Mouse (Mus musculus): ENCODE measurements around the gene Obsl1. TPM values are rescaled to one million over a fixed set of nuclear protein-coding genes. Genes with fewer than 3 reads are reported as not detected.

Obsl1 gene
- total and polyA plus RNA-seq, 3 experiments = 0.08 to 1.2 TPM; not detected in 1

DNA sequence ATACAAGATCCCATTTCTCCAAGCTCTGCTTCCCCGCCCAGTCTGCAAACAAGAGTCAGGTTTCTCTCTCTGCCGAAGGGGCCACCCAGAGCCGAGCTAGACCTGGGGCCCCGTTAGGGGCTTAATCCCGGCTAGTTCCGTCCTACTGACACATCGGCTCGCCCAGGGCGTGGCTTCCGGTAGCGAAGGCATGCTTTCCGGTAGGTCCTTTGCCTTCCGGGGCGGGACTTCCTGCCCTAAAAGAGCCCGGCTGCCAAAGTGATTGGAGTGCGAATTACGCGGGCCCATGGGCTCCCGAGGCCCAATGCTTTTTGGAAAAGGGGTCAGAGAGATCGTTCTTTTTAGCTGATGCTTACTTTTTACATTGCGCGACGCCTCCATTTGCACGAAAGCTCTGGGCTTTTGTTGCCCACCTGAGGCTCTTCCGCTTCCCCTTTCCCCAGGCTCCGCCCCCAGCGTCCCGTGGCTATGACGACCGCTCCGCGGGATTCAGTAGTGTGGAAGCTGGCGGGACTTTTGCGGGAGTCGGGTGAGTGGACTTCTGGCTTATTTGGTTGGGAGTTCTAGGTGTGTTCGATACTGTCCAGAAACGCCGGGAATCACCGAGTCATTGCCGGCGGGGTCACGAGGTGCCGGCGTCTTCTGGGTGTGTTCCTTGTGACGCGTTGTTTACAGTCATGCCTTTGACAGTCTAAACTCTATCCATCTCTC, 15.2 kb upstream of the Obsl1 start, which contains the start of gene Stk11ip:
Gene Stk11ip (plus strand): TSS at position 209 of the 711 bp plus-strand sequence.
- Histone ChIP-seq H3K9ac (ENCODE audit: control insufficient read depth, low read depth, low read length, poor library complexity, severe bottlenecking) (peak within 1 kb of the TSS; percentile 92), H3K27me3 (ENCODE audit: control insufficient read depth in 1 of 2, insufficient read depth in 2 of 2, low read length in 2 of 2) (no peaks in the 10 kb centered on the region; a peak in 1 of 4 replicates), H3K9me3 (replicated peaks; ENCODE audit: insufficient read depth, low read length) (no peaks in the 10 kb centered on the region), H3K27ac (ENCODE audit: control insufficient read depth, low read depth, low read length) (peak within 1 kb of the TSS; percentile 96), H3K4me3 (ENCODE audit: control insufficient read depth in 1 of 2, insufficient read depth in 1 of 2, low read depth in 2 of 2, low read length in 2 of 2) (peak within 1 kb of the TSS; percentile 67 to 90), H3K4me1 (ENCODE audit: control insufficient read depth in 1 of 2, insufficient read depth in 2 of 2, low read length in 2 of 2) (peaks cover 0 to 8% of the 10 kb centered on the region in 2 experiments; a peak in 1 of 4 replicates), H3K79me2 (ENCODE audit: control insufficient read depth, insufficient read depth, low read length, poor library complexity) (peaks cover 2% of the 10 kb centered on the region; the same call in 1 of the 2 replicates), H3K36me3 (ENCODE audit: control insufficient read depth in 1 of 2, insufficient read depth in 2 of 2, low read length in 2 of 2) (peaks cover 0 to 11% of the 10 kb centered on the region in 2 experiments; a peak in 2 of 4 replicates)
- peak; percentile 97 for DNase-seq (ENCODE audit: low read depth, low spot score)
- TF ChIP-seq UBTF (IDR thresholded peaks at IDR 0.05; ENCODE audit: borderline replicate concordance, insufficient read depth, low read depth, low read length) = no peak
- TF ChIP-seq MAZ (IDR thresholded peaks at IDR 0.05; ENCODE audit: low read depth, low read length) = peak; percentile 77; the same call in 1 of the 2 replicates
- TF ChIP-seq SIN3A (IDR thresholded peaks at IDR 0.05; ENCODE audit: low read length) = peak; percentile 100
- TF ChIP-seq HCFC1 (IDR thresholded peaks at IDR 0.05; ENCODE audit: low read depth, low read length) = peak; percentile 87
- no peak for TF ChIP-seq ZNF384 (IDR thresholded peaks at IDR 0.05; ENCODE audit: low read depth, low read length)
- no peak for TF ChIP-seq CHD2 (IDR thresholded peaks at IDR 0.05; ENCODE audit: low read length)
- no peak for TF ChIP-seq USF2 (IDR thresholded peaks at IDR 0.05; ENCODE audit: borderline replicate concordance in 1 of 2, insufficient read depth in 1 of 2, low read depth in 1 of 2, low read length in 2 of 2)
- no peak for TF ChIP-seq TAL1 (IDR thresholded peaks at IDR 0.05; ENCODE audit: low read length)
- peak; percentile 90 for TF ChIP-seq ELF1 (IDR thresholded peaks at IDR 0.05; ENCODE audit: low read depth, low read length)
- no peak for TF ChIP-seq NRF1 (IDR thresholded peaks at IDR 0.05; ENCODE audit: insufficient read depth, low read depth, low read length, poor library complexity, severe bottlenecking)
- TF ChIP-seq RAD21 (IDR thresholded peaks at IDR 0.05; ENCODE audit: low read depth, low read length) = no peak
- no peak for TF ChIP-seq MEF2A (IDR thresholded peaks at IDR 0.05; ENCODE audit: extremely low read depth, insufficient replicate concordance, low read depth, low read length, poor library complexity, severe bottlenecking)
- TF ChIP-seq POLR2AphosphoS2 (IDR thresholded peaks at IDR 0.05; ENCODE audit: low read length) = peak; percentile 94
- peak; percentile 71 for TF ChIP-seq MYC (IDR thresholded peaks at IDR 0.05; ENCODE audit: low read depth, low read length)
- no peak; the same call in 1 of the 2 replicates for TF ChIP-seq ETS1 (IDR thresholded peaks at IDR 0.05; ENCODE audit: low read depth, low read length)
- peak; percentile 80 for TF ChIP-seq TBP (IDR thresholded peaks at IDR 0.05; ENCODE audit: low read depth, low read length)
- no peak for TF ChIP-seq CTCF (IDR thresholded peaks at IDR 0.05 in 2 of 3, conservative IDR thresholded peaks at IDR 0.05 in 1 of 3; ENCODE audit: control insufficient read depth in 1 of 3, insufficient read depth in 1 of 3, low read depth in 2 of 3, low read length in 3 of 3, poor library complexity in 1 of 3, severe bottlenecking in 1 of 3)
- peak; percentile 90 for TF ChIP-seq NELFE (IDR thresholded peaks at IDR 0.05; ENCODE audit: low read depth, low read length)
- peak; percentile 89 to 96 for TF ChIP-seq POLR2A (IDR thresholded peaks at IDR 0.05; ENCODE audit: control insufficient read depth in 1 of 2, insufficient read depth in 1 of 2, low read depth in 1 of 2, low read length in 2 of 2, poor library complexity in 1 of 2)
- no peak for TF ChIP-seq BHLHE40 (IDR thresholded peaks at IDR 0.05; ENCODE audit: borderline replicate concordance, low read depth, low read length)
- TF ChIP-seq MAFK (IDR thresholded peaks at IDR 0.05; ENCODE audit: borderline replicate concordance, low read depth, low read length) = no peak
- TF ChIP-seq GABPA (IDR thresholded peaks at IDR 0.05; ENCODE audit: low read depth, low read length) = no peak
- TF ChIP-seq MAX (IDR thresholded peaks at IDR 0.05; ENCODE audit: low read length) = peak; percentile 75
- TF ChIP-seq GATA1 (IDR thresholded peaks at IDR 0.05; ENCODE audit: low read depth, low read length) = no peak
- no peak for TF ChIP-seq CHD1 (IDR thresholded peaks at IDR 0.05; ENCODE audit: low read depth, low read length)
- TF ChIP-seq USF1 (IDR thresholded peaks at IDR 0.05; ENCODE audit: low read depth, low read length) = peak; percentile 75
- TF ChIP-seq ZC3H11A (IDR thresholded peaks at IDR 0.05; ENCODE audit: low read depth, low read length) = no peak
- TF ChIP-seq SMC3 (IDR thresholded peaks at IDR 0.05; ENCODE audit: low read depth, low read length) = no peak
- TF ChIP-seq KAT2A (conservative IDR thresholded peaks at IDR 0.05; ENCODE audit: low read depth, low read length) = no peak; the same call in 1 of the 2 replicates
- peak; percentile 88 for TF ChIP-seq ZMIZ1 (IDR thresholded peaks at IDR 0.05; ENCODE audit: low read depth, low read length)
- no peak; the same call in 1 of the 2 replicates for TF ChIP-seq E2F4 (IDR thresholded peaks at IDR 0.05; ENCODE audit: borderline replicate concordance, low read depth, low read length)
- peak; percentile 99 for TF ChIP-seq MXI1 (IDR thresholded peaks at IDR 0.05; ENCODE audit: low read depth, low read length)
- TF ChIP-seq EP300 (IDR thresholded peaks at IDR 0.05; ENCODE audit: low read depth in 1 of 2, low read length in 2 of 2) = peak in 1 of 2 experiments; percentile 50; a peak in 2 of 4 replicates
- TF ChIP-seq POLR2AphosphoS5 (IDR thresholded peaks at IDR 0.05; ENCODE audit: borderline replicate concordance, low read depth, low read length) = no peak
- TF ChIP-seq RCOR1 (IDR thresholded peaks at IDR 0.05; ENCODE audit: low read depth, low read length) = no peak
- TF ChIP-seq TCF12 (IDR thresholded peaks at IDR 0.05; ENCODE audit: low read depth, low read length) = peak; percentile 58

Data from MEL (cell line).